Mouse (Mus musculus): ENCODE data around the gene Kdm2a. TPM values are rescaled to one million over a fixed set of nuclear protein-coding genes. Genes with fewer than 3 reads are reported as not detected.

The Kdm2a gene
- polyA plus RNA-seq, 2 experiments from 2014 or later: 90.1 to 95.4 TPM

- no peak for ATAC-seq
These were observed 99.6 kb downstream of the Kdm2a start for GRCm38 (mm10) chr19:4298322-4299121.

- ATAC-seq: no peak
These were observed 100.2 kb downstream of the Kdm2a start for GRCm38 (mm10) chr19:4297851-4298250.

- no peak for ATAC-seq
These were observed 101.5 kb downstream of the Kdm2a start for GRCm38 (mm10) chr19:4296611-4297010.

GRCm38 (mm10) chr19:4295391-4295790 lies 102.7 kb downstream of the Kdm2a start:
- ATAC-seq: no peak

GRCm38 (mm10) chr19:4294381-4295097 lies 103.5 kb downstream of the Kdm2a start:
- ATAC-seq: peak; percentile 79

- no peak for ATAC-seq
These were observed 106.9 kb downstream of the Kdm2a start for GRCm38 (mm10) chr19:4291161-4291560.

GRCm38 (mm10) chr19:4290749-4291148 lies 107.3 kb downstream of the Kdm2a start:
- no peak for ATAC-seq

GRCm38 (mm10) chr19:4283653-4284052 lies 114.4 kb downstream of the Kdm2a start:
- ATAC-seq: no peak

GRCm38 (mm10) chr19:4282898-4283553 lies 115.1 kb downstream of the Kdm2a start, which contains the start of gene Ankrd13d:
Gene Ankrd13d, minus strand, starts transcription at chr19:4283137.
- ATAC-seq: peak; percentile 88

GRCm38 (mm10) chr19:4280425-4280824 lies 117.7 kb downstream of the Kdm2a start:
- no peak for ATAC-seq

GRCm38 (mm10) chr19:4279487-4279886 lies 118.6 kb downstream of the Kdm2a start:
- ATAC-seq: no peak

GRCm38 (mm10) chr19:4270972-4271371 lies 127.1 kb downstream of the Kdm2a start:
- ATAC-seq: no peak

GRCm38 (mm10) chr19:4270187-4270586 lies 127.9 kb downstream of the Kdm2a start:
- no peak for ATAC-seq

- ATAC-seq: peak; percentile 73
These were observed 129.3 kb downstream of the Kdm2a start, which contains the start of gene Ssh3 for GRCm38 (mm10) chr19:4268566-4269361. Gene Ssh3, minus strand, starts transcription at chr19:4269180.

GRCm38 (mm10) chr19:4265956-4266355 lies 132.1 kb downstream of the Kdm2a start:
- ATAC-seq: no peak

Other genes with a start within 250 kb of the Kdm2a start
- 100 to 1,000 TPM; 236 to 310 TPM for gene Coro1b, start 249.7 kb downstream of the Kdm2a start, polyA plus RNA-seq (2017; shearing (Covaris generic))
- gene Ptprcap, start 244.7 kb downstream of the Kdm2a start, polyA plus RNA-seq (2017; shearing (Covaris generic)): 100 to 1,000 TPM; 836 to 870 TPM
- gene Rps6kb2, start 234.9 kb downstream of the Kdm2a start, polyA plus RNA-seq (2017; shearing (Covaris generic)): 10 to 100 TPM; 31.7 to 39.0 TPM
- 10 to 100 TPM in 1 of 2 experiments, 1 to 10 TPM in 1; 9.4 to 11.9 TPM for gene Carns1, start 222.8 kb downstream of the Kdm2a start, polyA plus RNA-seq (2017; shearing (Covaris generic))
- 100 to 1,000 TPM; 594 to 924 TPM for gene Tbc1d10c, start 207.0 kb downstream of the Kdm2a start, polyA plus RNA-seq (2017; shearing (Covaris generic))
- 100 to 1,000 TPM; 835 to 936 TPM for gene Ppp1ca, start 206.2 kb downstream of the Kdm2a start, polyA plus RNA-seq (2017; shearing (Covaris generic))
- 10 to 100 TPM; 63.6 to 83.6 TPM for gene Rad9a, start 196.6 kb downstream of the Kdm2a start, polyA plus RNA-seq (2017; shearing (Covaris generic))
- 10 to 100 TPM; 35.0 to 46.5 TPM for gene Clcf1, start 184.0 kb downstream of the Kdm2a start, polyA plus RNA-seq (2017; shearing (Covaris generic))
- gene AC109138.7, start 183.9 kb downstream of the Kdm2a start, polyA plus RNA-seq (2017; shearing (Covaris generic)): not detected
- 100 to 1,000 TPM; 117 to 127 TPM for gene Pold4, start 166.4 kb downstream of the Kdm2a start, polyA plus RNA-seq (2017; shearing (Covaris generic))
- gene Ssh3, start 129.1 kb downstream of the Kdm2a start, polyA plus RNA-seq (2017; shearing (Covaris generic)): 10 to 100 TPM in 1 of 2 experiments, 1 to 10 TPM in 1; 8.1 to 15.9 TPM
- 1 to 10 TPM; 2.4 to 2.5 TPM for gene Ankrd13d, start 115.1 kb downstream of the Kdm2a start, polyA plus RNA-seq (2017; shearing (Covaris generic))
- 100 to 1,000 TPM in 1 of 2 experiments, 10 to 100 TPM in 1; 93.7 to 101 TPM for gene Grk2, start 92.1 kb downstream of the Kdm2a start, polyA plus RNA-seq (2017; shearing (Covaris generic))
- 1 to 10 TPM; 2.6 to 3.2 TPM for gene Rhod, start 41.1 kb upstream of the Kdm2a start, polyA plus RNA-seq (2017; shearing (Covaris generic))
- gene Syt12, start 79.2 kb upstream of the Kdm2a start, polyA plus RNA-seq (2017; shearing (Covaris generic)): not detected
- gene 2010003K11Rik, start 100.3 kb upstream of the Kdm2a start, polyA plus RNA-seq (2017; shearing (Covaris generic)): not detected
- 1 to 10 TPM in 1 of 2 experiments, under 1 TPM in 1; 0.73 to 3.6 TPM for gene Pcx, start 112.2 kb upstream of the Kdm2a start, polyA plus RNA-seq (2017; shearing (Covaris generic))
- not detected for gene Lrfn4, start 217.4 kb upstream of the Kdm2a start, polyA plus RNA-seq (2017; shearing (Covaris generic))
- 10 to 100 TPM; 45.3 to 50.7 TPM for gene Rce1, start 227.4 kb upstream of the Kdm2a start, polyA plus RNA-seq (2017; shearing (Covaris generic))

All from CD4-positive, CD25-positive, alpha-beta regulatory T cell, adult 4 months (primary cell).